Mouse (Mus musculus) hindbrain, embryonic 15.5 days (tissue): Measurements from ENCODE around the gene Plscr2. TPM values are rescaled to one million over a fixed set of nuclear protein-coding genes. Genes with fewer than 3 reads are reported as not detected.

Experiments used
- ATAC-seq: fragments of 200-750 bp; cut with Nextera tagmentation; 2 replicates; pipeline ENCODE4 v1.8.0; 2017; ENCODE audit warnings: low read depth, moderate number of reproducible peaks, moderate TSS enrichment; ENCODE audit not compliant: low FRiP score
- H3K27ac ChIP-seq: fragments of 300-500 bp; sonication (generic); replicated peaks from 2 replicates; pipeline ENCODE4 v1.5.1; 2015; ENCODE audit warnings: mild to moderate bottlenecking, inconsistent platforms
- H3K27me3 ChIP-seq: fragments of 300-500 bp; sonication (generic); 2 replicates; pipeline ENCODE4 v1.6.1; 2015; ENCODE audit warnings: control low read depth, inconsistent platforms
- H3K36me3 ChIP-seq: fragments of 300-500 bp; sonication (generic); 2 replicates; pipeline ENCODE4 v1.6.1; 2015; ENCODE audit warnings: control low read depth, inconsistent platforms
- H3K4me1 ChIP-seq: fragments of 300-500 bp; sonication (generic); replicated peaks from 2 replicates; pipeline ENCODE4 v1.6.1; 2015; ENCODE audit warnings: control low read depth, inconsistent platforms
- H3K4me2 ChIP-seq: fragments of 300-500 bp; sonication (generic); 2 replicates; pipeline ENCODE4 v1.6.1; 2015; ENCODE audit warnings: moderate library complexity, mild to moderate bottlenecking, inconsistent platforms
- H3K4me3 ChIP-seq: fragments of 300-500 bp; sonication (generic); 2 replicates; pipeline ENCODE4 v1.5.1; 2015; ENCODE audit warnings: mild to moderate bottlenecking, inconsistent platforms
- H3K9ac ChIP-seq: fragments of 300-500 bp; sonication (generic); 2 replicates; pipeline ENCODE4 v1.6.1; 2015; ENCODE audit warnings: inconsistent platforms
- H3K9me3 ChIP-seq: fragments of 300-500 bp; sonication (generic); 2 replicates; pipeline ENCODE4 v1.6.1; 2016; ENCODE audit warnings: control low read depth, inconsistent platforms
- WGBS: fragments of 180-500 bp; shearing (Covaris S2); methylation state at CpG from one replicate; pipeline ENCODE4 v1.1.7; 2015; 5-methylcytosine and 5-hydroxymethylcytosine counted together
- polyA plus RNA-seq: library from polyadenylated mRNA; unstranded; fragments of >200 nt; fragmentation: Nextera tagmentation; extraction: Ambion mirVana; gene quantifications from 2 replicates; pipeline ENCODE4 v1.2.1, GENCODE M21; 2015

Plscr2 gene
- polyA plus RNA-seq, 1 experiment from 2014 or later = 1.2 TPM

DNA sequence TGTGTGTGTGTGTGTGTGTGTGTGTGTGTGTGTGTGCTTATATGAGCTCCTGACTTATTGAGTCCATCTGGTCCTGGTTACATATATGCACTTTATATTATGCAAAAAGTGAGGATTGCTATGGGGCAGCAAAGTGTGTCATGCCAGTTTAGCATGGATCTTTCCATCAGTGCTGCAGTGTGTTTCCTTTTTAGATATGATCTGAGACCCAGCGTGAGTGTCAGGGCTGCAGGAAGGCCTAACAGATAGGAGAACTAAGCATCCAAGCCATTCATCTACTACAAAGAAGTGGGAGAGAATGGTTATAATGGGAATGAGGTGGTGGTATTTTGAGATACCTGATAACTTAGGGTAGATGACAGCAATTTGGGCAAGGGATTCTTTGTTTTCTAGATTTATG is 4.6 kb downstream of the Plscr2 start:
- Histone ChIP-seq H3K9me3 (no peaks in the 10 kb centered on the region), H3K9ac (no peak overlapping the region), H3K4me3 (no peak overlapping the region), H3K27me3 (no peaks in the 10 kb centered on the region), H3K4me2 (no peak overlapping the region), H3K27ac (no peak overlapping the region), H3K36me3 (no peaks in the 10 kb centered on the region), H3K4me1 (peaks cover 4% of the 10 kb centered on the region; the same call in 1 of the 2 replicates)
- 97% methylated on average over 1 of the region's 1 CpGs for WGBS
- no peak for ATAC-seq

GRCm38 (mm10) chr9:92282563-92283171 is 7.3 kb downstream of the Plscr2 start:
- Histone ChIP-seq H3K36me3 (no peaks in the 10 kb centered on the region), H3K27ac (no peak overlapping the region), H3K27me3 (no peaks in the 10 kb centered on the region), H3K4me1 (peaks cover 4% of the 10 kb centered on the region; the same call in 1 of the 2 replicates), H3K9ac (no peak overlapping the region), H3K4me2 (peak overlapping the region; percentile 28), H3K9me3 (no peaks in the 10 kb centered on the region), H3K4me3 (no peak overlapping the region)
- WGBS = 30% methylated on average over 7 of the region's 7 CpGs
- ATAC-seq = peak; percentile 45; the same call in 1 of the 2 replicates

- Histone ChIP-seq H3K4me2 (no peak overlapping the region), H3K36me3 (no peaks in the 10 kb centered on the region), H3K27ac (no peak overlapping the region), H3K4me3 (no peak overlapping the region), H3K9ac (no peak overlapping the region), H3K4me1 (no peaks in the 10 kb centered on the region), H3K27me3 (no peaks in the 10 kb centered on the region), H3K9me3 (no peaks in the 10 kb centered on the region)
- no peak for ATAC-seq
- 86% methylated on average over 3 of the region's 3 CpGs for WGBS
Measured at GRCm38 (mm10) chr9:92289675-92290074, 14.3 kb downstream of the Plscr2 start.

GRCm38 (mm10) chr9:92292169-92292568 is 16.8 kb downstream of the Plscr2 start:
- ATAC-seq = no peak
- no peak overlapping the region for H3K4me2 ChIP-seq
- 70% methylated on average over 2 of the region's 2 CpGs for WGBS
- no peaks in the 10 kb centered on the region for H3K4me1 ChIP-seq
- no peaks in the 10 kb centered on the region for H3K27me3 ChIP-seq
- no peak overlapping the region for H3K4me3 ChIP-seq
- no peak overlapping the region for H3K9ac ChIP-seq
- no peaks in the 10 kb centered on the region for H3K9me3 ChIP-seq
- H3K36me3 ChIP-seq = no peaks in the 10 kb centered on the region
- no peak overlapping the region for H3K27ac ChIP-seq

DNA sequence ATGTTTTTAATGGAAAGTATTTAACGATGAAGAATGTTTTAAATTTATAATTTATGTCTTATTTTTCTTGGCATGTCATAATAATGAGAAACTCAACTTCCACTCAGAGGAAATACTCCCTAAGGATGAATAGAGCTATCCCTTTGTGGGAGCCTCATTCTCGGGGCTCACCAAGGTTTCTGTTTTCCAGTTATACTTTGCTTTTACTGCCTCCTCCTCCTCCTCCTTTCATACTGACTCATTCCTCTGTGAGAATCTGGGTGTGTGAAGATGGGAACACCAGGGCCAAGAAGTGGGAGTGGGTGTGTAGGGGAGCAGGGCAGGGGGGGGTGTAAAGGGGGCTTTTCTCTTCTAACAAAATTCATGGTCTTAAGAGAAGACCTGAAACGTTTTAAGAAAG is 17.5 kb downstream of the Plscr2 start:
- Histone ChIP-seq H3K4me1 (no peaks in the 10 kb centered on the region), H3K4me2 (no peak overlapping the region), H3K9me3 (no peaks in the 10 kb centered on the region), H3K27ac (no peak overlapping the region), H3K9ac (no peak overlapping the region), H3K36me3 (no peaks in the 10 kb centered on the region), H3K4me3 (no peak overlapping the region), H3K27me3 (no peaks in the 10 kb centered on the region)
- 75% methylated on average over 3 of the region's 3 CpGs for WGBS
- no peak for ATAC-seq

- Histone ChIP-seq H3K27me3 (no peaks in the 10 kb centered on the region), H3K27ac (no peak overlapping the region), H3K9me3 (no peaks in the 10 kb centered on the region), H3K4me1 (no peaks in the 10 kb centered on the region), H3K9ac (no peak overlapping the region), H3K36me3 (no peaks in the 10 kb centered on the region), H3K4me2 (no peak overlapping the region), H3K4me3 (no peak overlapping the region)
- no peak for ATAC-seq
- 90% methylated on average over 2 of the region's 2 CpGs for WGBS
Measured at GRCm38 (mm10) chr9:92293560-92294548, 18.5 kb downstream of the Plscr2 start.

- Histone ChIP-seq H3K36me3 (no peaks in the 10 kb centered on the region), H3K9ac (no peak overlapping the region), H3K27ac (no peak overlapping the region), H3K9me3 (no peaks in the 10 kb centered on the region), H3K4me1 (no peaks in the 10 kb centered on the region), H3K27me3 (no peaks in the 10 kb centered on the region), H3K4me2 (no peak overlapping the region), H3K4me3 (no peak overlapping the region)
- 67% methylated on average over 1 of the region's 1 CpGs for WGBS
- no peak for ATAC-seq
Measured at GRCm38 (mm10) chr9:92298288-92298687, 22.9 kb downstream of the Plscr2 start.

GRCm38 (mm10) chr9:92301213-92301612 is 25.8 kb downstream of the Plscr2 start:
- H3K4me3 ChIP-seq = no peak overlapping the region
- no peaks in the 10 kb centered on the region for H3K4me1 ChIP-seq
- WGBS = 67% methylated on average over 3 of the region's 3 CpGs
- H3K9me3 ChIP-seq = no peaks in the 10 kb centered on the region
- H3K27me3 ChIP-seq = no peaks in the 10 kb centered on the region
- no peak overlapping the region for H3K27ac ChIP-seq
- H3K36me3 ChIP-seq = no peaks in the 10 kb centered on the region
- no peak for ATAC-seq
- H3K9ac ChIP-seq = no peak overlapping the region
- no peak overlapping the region for H3K4me2 ChIP-seq

- no peak overlapping the region for H3K4me3 ChIP-seq
- H3K4me1 ChIP-seq = no peaks in the 10 kb centered on the region
- H3K27me3 ChIP-seq = no peaks in the 10 kb centered on the region
- ATAC-seq = no peak
- no peaks in the 10 kb centered on the region for H3K36me3 ChIP-seq
- H3K4me2 ChIP-seq = no peak overlapping the region
- no peak overlapping the region for H3K9ac ChIP-seq
- no peaks in the 10 kb centered on the region for H3K9me3 ChIP-seq
- 73% methylated on average over 8 of the region's 8 CpGs for WGBS
- H3K27ac ChIP-seq = no peak overlapping the region
Measured at GRCm38 (mm10) chr9:92305075-92305474, 29.7 kb downstream of the Plscr2 start.

DNA sequence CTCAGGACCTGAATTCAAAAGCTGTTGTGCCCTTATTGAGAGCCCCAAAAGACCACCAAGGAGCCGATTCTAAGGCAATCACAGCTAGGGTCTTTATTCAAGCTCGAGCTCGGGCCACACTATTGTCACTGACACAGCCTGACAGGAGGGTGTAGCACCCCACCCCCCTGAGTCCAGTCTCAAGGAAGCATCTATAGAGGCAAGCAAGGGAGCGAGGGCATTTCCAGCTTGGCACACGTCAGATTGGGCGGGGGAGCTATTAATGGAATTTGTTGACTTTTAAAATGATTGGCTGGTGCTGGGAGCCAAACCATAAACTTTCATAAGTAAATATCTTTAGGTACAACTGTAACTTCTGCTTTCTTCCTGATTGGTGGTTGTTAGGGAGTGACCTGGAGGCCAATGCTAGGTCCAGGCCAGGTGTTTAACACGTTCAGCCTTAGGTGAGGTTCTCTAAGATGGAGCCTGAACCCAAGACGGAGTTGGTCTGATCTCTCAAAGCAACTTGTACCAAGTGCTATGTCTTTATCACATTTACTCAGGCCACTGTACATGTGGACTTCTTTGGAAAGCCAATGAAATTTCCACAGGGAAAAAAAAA is 30.3 kb downstream of the Plscr2 start:
- Histone ChIP-seq H3K27me3 (no peaks in the 10 kb centered on the region), H3K4me1 (no peaks in the 10 kb centered on the region), H3K27ac (no peak overlapping the region), H3K4me2 (no peak overlapping the region), H3K9me3 (no peaks in the 10 kb centered on the region), H3K4me3 (no peak overlapping the region), H3K9ac (no peak overlapping the region), H3K36me3 (no peaks in the 10 kb centered on the region)
- ATAC-seq = no peak
- 67% methylated on average over 8 of the region's 8 CpGs for WGBS

- Histone ChIP-seq H3K4me1 (no peaks in the 10 kb centered on the region), H3K36me3 (no peaks in the 10 kb centered on the region), H3K4me2 (no peak within 1 kb of the TSS), H3K27ac (no peak within 1 kb of the TSS), H3K9ac (no peak within 1 kb of the TSS), H3K27me3 (no peaks in the 10 kb centered on the region), H3K9me3 (no peaks in the 10 kb centered on the region), H3K4me3 (no peak within 1 kb of the TSS)
- WGBS = 98% methylated on average over 1 of the region's 1 CpGs
- ATAC-seq = no peak
Measured at GRCm38 (mm10) chr9:92309077-92309476, 33.7 kb downstream of the Plscr2 start, which contains the start of gene 1700057G04Rik. Gene 1700057G04Rik (plus strand): TSS chr9:92309377.

DNA sequence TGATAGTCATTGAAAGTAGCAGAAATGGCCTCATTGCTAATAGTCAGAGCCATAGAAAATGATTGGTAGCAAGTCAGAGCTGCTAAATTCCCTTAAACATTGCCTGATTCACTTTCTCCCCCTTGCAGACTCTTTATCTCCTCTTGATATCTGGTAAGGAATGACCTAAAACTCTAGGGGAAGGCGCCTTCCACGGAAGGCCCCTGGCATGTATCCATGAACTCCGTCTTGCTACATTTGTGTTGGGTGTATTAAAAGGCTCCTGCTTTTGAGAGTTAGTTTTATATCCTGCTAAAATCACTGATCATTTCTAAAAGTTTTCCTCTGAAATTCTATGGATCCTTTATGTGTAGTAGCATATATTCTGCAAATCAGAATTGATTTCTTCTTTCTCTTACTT is 41.4 kb downstream of the Plscr2 start:
- no peak overlapping the region for H3K9ac ChIP-seq
- H3K9me3 ChIP-seq = no peaks in the 10 kb centered on the region
- WGBS = 91% methylated on average over 3 of the region's 3 CpGs
- no peak overlapping the region for H3K4me2 ChIP-seq
- no peak overlapping the region for H3K4me3 ChIP-seq
- H3K4me1 ChIP-seq = no peaks in the 10 kb centered on the region
- H3K27ac ChIP-seq = no peak overlapping the region
- H3K36me3 ChIP-seq = no peaks in the 10 kb centered on the region
- ATAC-seq = no peak
- no peaks in the 10 kb centered on the region for H3K27me3 ChIP-seq
